28 mouse cellular contexts compared by ENCODE assay signal in genomic region chr13:104588383-104588782, GRCm38 (mm10).
DNase-seq lines count a peak whose midpoint lies in the region; ATAC-seq and TF ChIP-seq lines count a peak whose summit lies in the region.
"Had no signal": no experiment of that assay in that cellular context is flagged by ENCODE, and none has a peak within 500 bp of the region (broad histone marks: within the 10 kb centered on the region; RNA-seq: fewer than 3 reads in every experiment).

No protein-coding gene starts in this region.

- peak; percentile 16 for DNase-seq in gastrocnemius, adult 18-20 months (ENCODE audit: low spot score)
- no peak for DNase-seq in gastrocnemius, postnatal 25 days
- peak; percentile 3 for DNase-seq in retina, postnatal 1 day
- DNase-seq in retina, embryonic 14.5 days (ENCODE audit: low spot score) = no peak
- peak; percentile 34 for DNase-seq in adipocyte (ENCODE audit: low spot score)
- DNase-seq in stomach, postnatal 0 days (ENCODE audit: low spot score) = no peak
- no peak for DNase-seq in liver, postnatal 0 days
- DNase-seq in lung, adult 18-20 months = no peak
- DNase-seq: adrenal gland, postnatal 25 days; cerebellum, adult 18-20 months; cerebellum, postnatal 10 days; gastrocnemius, adult 2 months; kidney, adult 2 months; kidney, postnatal 36 days; left cerebral cortex, postnatal 4 days; lung, adult 2 months; lung, postnatal 10 days; right cerebral cortex, adult 18-20 months had no signal

- H3K4me1 ChIP-seq in stomach, postnatal 0 days (replicated peaks; ENCODE audit: control insufficient read depth, insufficient read depth) = no peaks in the 10 kb centered on the region
- no peaks in the 10 kb centered on the region for H3K4me1 ChIP-seq in liver, postnatal 0 days (ENCODE audit: insufficient read depth)
- H3K4me1 ChIP-seq: liver, embryonic 12.5 days; midbrain, embryonic 13.5 days; neural tube, embryonic 15.5 days had no signal

- TF ChIP-seq CTCF in stomach, postnatal 0 days (IDR thresholded peaks at IDR 0.05; ENCODE audit: low read depth) = no peak
- no peak for TF ChIP-seq CTCF in liver, postnatal 0 days (IDR thresholded peaks at IDR 0.05; ENCODE audit: low read depth)

- H3K4me3 ChIP-seq in stomach, postnatal 0 days (ENCODE audit: low read depth, low read length) = no peak overlapping the region
- no peak overlapping the region for H3K4me3 ChIP-seq in liver, postnatal 0 days (ENCODE audit: low read depth, low read length)
- H3K4me3 ChIP-seq: embryonic facial prominence, embryonic 15.5 days; gastrocnemius, adult 2 months; heart, embryonic 13.5 days; layer of hippocampus, adult 2 months; liver, embryonic 12.5 days; midbrain, embryonic 13.5 days; neural tube, embryonic 15.5 days had no signal

- no peaks in the 10 kb centered on the region for H3K27me3 ChIP-seq in stomach, postnatal 0 days (ENCODE audit: control insufficient read depth, insufficient read depth, low read length)
- H3K27me3 ChIP-seq in liver, postnatal 0 days (ENCODE audit: insufficient read depth, low read length) = no peaks in the 10 kb centered on the region
- H3K27me3 ChIP-seq: embryonic facial prominence, embryonic 15.5 days; heart, embryonic 13.5 days; liver, embryonic 12.5 days; midbrain, embryonic 13.5 days; neural tube, embryonic 15.5 days had no signal

- H3K4me2 ChIP-seq in stomach, postnatal 0 days (replicated peaks; ENCODE audit: low read depth) = no peak overlapping the region
- no peak overlapping the region for H3K4me2 ChIP-seq in liver, postnatal 0 days (ENCODE audit: low read depth, low read length)
- H3K4me2 ChIP-seq: embryonic facial prominence, embryonic 15.5 days; heart, embryonic 13.5 days; liver, embryonic 12.5 days; midbrain, embryonic 13.5 days; neural tube, embryonic 15.5 days had no signal

- peak; percentile 40; the same call in 1 of the 2 replicates for ATAC-seq in stomach, postnatal 0 days (ENCODE audit: low FRiP score, low TSS enrichment)
- no peak for ATAC-seq in liver, postnatal 0 days
- ATAC-seq: forebrain, embryonic 14.5 days; hindbrain, embryonic 16.5 days; liver, embryonic 12.5 days; midbrain, embryonic 13.5 days had no signal

- H3K27ac ChIP-seq in stomach, postnatal 0 days (replicated peaks) = no peak overlapping the region
- no peak overlapping the region for H3K27ac ChIP-seq in liver, postnatal 0 days (ENCODE audit: low read depth)
- H3K27ac ChIP-seq: embryonic facial prominence, embryonic 15.5 days; gastrocnemius, adult 2 months; heart, embryonic 13.5 days; layer of hippocampus, adult 2 months; liver, embryonic 12.5 days; macrophage; midbrain, embryonic 13.5 days; neural tube, embryonic 15.5 days had no signal

- H3K9ac ChIP-seq in stomach, postnatal 0 days (ENCODE audit: low read length) = no peak overlapping the region
- no peak overlapping the region for H3K9ac ChIP-seq in liver, postnatal 0 days (replicated peaks)
- H3K9ac ChIP-seq: embryonic facial prominence, embryonic 15.5 days; heart, embryonic 13.5 days; liver, embryonic 12.5 days; midbrain, embryonic 13.5 days; neural tube, embryonic 15.5 days had no signal

- H3K9me3 ChIP-seq in stomach, postnatal 0 days (ENCODE audit: control insufficient read depth, low read length) = no peaks in the 10 kb centered on the region
- no peaks in the 10 kb centered on the region for H3K9me3 ChIP-seq in liver, postnatal 0 days (ENCODE audit: low read length)
- H3K9me3 ChIP-seq: embryonic facial prominence, embryonic 15.5 days; G1E; heart, embryonic 13.5 days; liver, embryonic 12.5 days; midbrain, embryonic 13.5 days had no signal

- WGBS in stomach, postnatal 0 days = 44% methylated on average over 5 of the region's 5 CpGs
- WGBS in liver, postnatal 0 days (ENCODE audit: insufficient replicate concordance) = 63% methylated on average over 5 of the region's 5 CpGs

- no peaks in the 10 kb centered on the region for H3K36me3 ChIP-seq in stomach, postnatal 0 days (ENCODE audit: control insufficient read depth, insufficient read depth, low read length)
- H3K36me3 ChIP-seq in liver, postnatal 0 days (replicated peaks; ENCODE audit: insufficient read depth, low read length) = no peaks in the 10 kb centered on the region
- H3K36me3 ChIP-seq: embryonic facial prominence, embryonic 15.5 days; G1E; heart, embryonic 13.5 days; liver, embryonic 12.5 days; midbrain, embryonic 13.5 days; neural tube, embryonic 15.5 days had no signal

- TF ChIP-seq EP300 in stomach, postnatal 0 days (optimal IDR thresholded peaks at IDR 0.05) = no peak
- TF ChIP-seq EP300 in liver, postnatal 0 days (IDR thresholded peaks at IDR 0.05; ENCODE audit: low read depth) = no peak

Comparison
In these comparisons a context has a peak if more than half of its experiments do, and no peak if none do; other contexts are left out.
1. DNase-seq: peak in gastrocnemius, adult 18-20 months (single experiment), retina, postnatal 1 day (single experiment) and adipocyte (single experiment); none in gastrocnemius, postnatal 25 days (single experiment), retina, embryonic 14.5 days (single experiment), stomach, postnatal 0 days (single experiment), liver, postnatal 0 days (single experiment) and lung, adult 18-20 months (0 of 2).